Mouse (Mus musculus): ENCODE results near the gene Zcchc14. TPM values are rescaled to one million over a fixed set of nuclear protein-coding genes. Genes with fewer than 3 reads are reported as not detected.
A peak's percentile ranks its signal among the peaks of the same experiment; 100 is the strongest.

Zcchc14 gene
- polyA plus RNA-seq, 1 experiment = 18.2 TPM

DNA sequence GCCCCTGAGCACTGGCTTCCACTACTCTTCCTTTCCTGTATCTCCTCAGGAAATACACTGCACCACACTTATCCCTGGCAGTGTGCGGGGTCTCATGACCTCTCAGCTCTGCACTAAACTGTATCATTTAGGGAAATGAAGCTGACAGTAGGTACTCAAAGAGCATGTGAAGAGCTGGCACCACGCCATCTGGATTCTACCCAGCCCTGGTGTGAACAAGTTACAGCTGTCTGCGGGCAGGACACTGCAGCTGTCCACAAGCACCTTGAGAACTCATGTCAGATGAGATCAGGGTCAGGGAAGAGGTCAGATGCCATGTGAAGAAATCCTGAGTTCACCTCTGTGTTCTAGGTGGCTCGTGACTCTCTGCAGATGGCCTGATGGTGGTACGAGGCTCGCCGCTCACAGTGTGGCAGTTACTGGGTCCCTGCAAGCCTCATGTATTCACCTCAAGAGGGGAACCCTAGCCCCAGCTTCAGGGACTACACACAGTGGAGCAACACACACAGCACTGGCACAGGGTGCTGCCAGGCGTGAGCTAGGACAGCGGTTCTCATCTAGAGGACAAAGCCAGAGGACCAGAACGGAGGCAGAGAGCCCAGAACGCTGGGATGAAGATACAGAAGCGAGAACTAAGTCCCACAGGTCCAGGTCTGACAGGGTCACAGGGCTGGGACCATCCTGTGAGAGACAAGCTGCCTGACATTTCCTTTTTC is 31.7 kb downstream of the Zcchc14 start:
- peaks cover 27% of the 10 kb centered on the region for H3K36me3 ChIP-seq (ENCODE audit: control insufficient read depth, insufficient read depth)
- H3K4me3 ChIP-seq (ENCODE audit: insufficient read depth, poor library complexity, severe bottlenecking) = no peak overlapping the region
- no peak overlapping the region for H3ac ChIP-seq (ENCODE audit: control insufficient read depth, insufficient read length, low read depth)
- TF ChIP-seq MYOG (IDR thresholded peaks at IDR 0.05; ENCODE audit: control insufficient read depth, extremely low read depth, insufficient read length) (no peak), MAX (IDR thresholded peaks at IDR 0.05) (no peak), CTCF (IDR thresholded peaks at IDR 0.05; ENCODE audit: control insufficient read depth, insufficient read depth, insufficient read length) (no peak), MYOD1 (IDR thresholded peaks at IDR 0.05; ENCODE audit: control insufficient read depth, insufficient read length, low read depth) (no peak), USF1 (IDR thresholded peaks at IDR 0.05; ENCODE audit: low read depth) (no peak), CEBPB (IDR thresholded peaks at IDR 0.05; ENCODE audit: low read depth) (no peak), FOSL1 (IDR thresholded peaks at IDR 0.05; ENCODE audit: insufficient read depth, low read length, poor library complexity, severe bottlenecking) (no peak)
- peaks cover 55% of the 10 kb centered on the region for H3K79me3 ChIP-seq (ENCODE audit: low read depth)
- H3K27me3 ChIP-seq (ENCODE audit: control insufficient read depth, insufficient read depth, insufficient read length) = no peaks in the 10 kb centered on the region
- peaks cover 100% of the 10 kb centered on the region for H3K79me2 ChIP-seq (ENCODE audit: control insufficient read depth, insufficient read depth)

DNA sequence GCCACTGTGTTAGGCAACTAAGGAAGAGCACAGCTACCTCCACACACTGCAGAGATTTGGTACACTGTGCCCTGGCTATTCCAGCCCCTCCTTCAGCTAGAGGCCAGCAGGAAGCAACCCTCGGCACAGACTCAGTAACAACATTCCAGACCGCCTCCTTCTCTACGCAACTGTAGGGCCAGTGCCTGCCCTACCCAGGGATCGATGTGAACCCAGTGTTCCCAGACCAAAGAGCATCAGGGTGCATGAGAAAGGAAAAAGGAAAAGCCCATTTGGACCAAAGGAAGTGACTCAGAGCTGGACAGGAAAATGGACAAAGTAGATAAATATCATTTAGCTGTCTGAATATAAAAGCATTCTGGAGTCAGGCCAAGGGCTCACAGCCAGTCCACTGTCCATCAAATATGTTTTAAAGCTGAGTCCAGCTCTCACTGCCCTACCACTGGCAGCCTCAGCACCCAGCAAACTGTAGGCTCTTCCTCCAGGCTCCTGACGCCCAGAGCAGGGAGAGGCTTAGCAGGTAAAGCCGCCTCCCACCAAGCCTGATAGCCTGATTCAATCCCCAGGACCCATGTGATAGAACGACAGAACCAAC is 33.2 kb downstream of the Zcchc14 start:
- no peaks in the 10 kb centered on the region for H3K27me3 ChIP-seq (ENCODE audit: control insufficient read depth, insufficient read depth, insufficient read length)
- H3ac ChIP-seq (ENCODE audit: control insufficient read depth, insufficient read length, low read depth) = no peak overlapping the region
- peaks cover 30% of the 10 kb centered on the region for H3K36me3 ChIP-seq (ENCODE audit: control insufficient read depth, insufficient read depth)
- H3K79me3 ChIP-seq (ENCODE audit: low read depth) = peaks cover 59% of the 10 kb centered on the region
- no peak overlapping the region for H3K4me3 ChIP-seq (ENCODE audit: insufficient read depth, poor library complexity, severe bottlenecking)
- H3K79me2 ChIP-seq (ENCODE audit: control insufficient read depth, insufficient read depth) = peaks cover 100% of the 10 kb centered on the region
- no peak for TF ChIP-seq USF1 (IDR thresholded peaks at IDR 0.05; ENCODE audit: low read depth)
- no peak for TF ChIP-seq MAX (IDR thresholded peaks at IDR 0.05)
- no peak for TF ChIP-seq MYOD1 (IDR thresholded peaks at IDR 0.05; ENCODE audit: control insufficient read depth, insufficient read length, low read depth)
- TF ChIP-seq MYOG (IDR thresholded peaks at IDR 0.05; ENCODE audit: control insufficient read depth, extremely low read depth, insufficient read length) = no peak
- TF ChIP-seq FOSL1 (IDR thresholded peaks at IDR 0.05; ENCODE audit: insufficient read depth, low read length, poor library complexity, severe bottlenecking) = no peak
- no peak for TF ChIP-seq CTCF (IDR thresholded peaks at IDR 0.05; ENCODE audit: control insufficient read depth, insufficient read depth, insufficient read length)
- no peak for TF ChIP-seq CEBPB (IDR thresholded peaks at IDR 0.05; ENCODE audit: low read depth)

DNA sequence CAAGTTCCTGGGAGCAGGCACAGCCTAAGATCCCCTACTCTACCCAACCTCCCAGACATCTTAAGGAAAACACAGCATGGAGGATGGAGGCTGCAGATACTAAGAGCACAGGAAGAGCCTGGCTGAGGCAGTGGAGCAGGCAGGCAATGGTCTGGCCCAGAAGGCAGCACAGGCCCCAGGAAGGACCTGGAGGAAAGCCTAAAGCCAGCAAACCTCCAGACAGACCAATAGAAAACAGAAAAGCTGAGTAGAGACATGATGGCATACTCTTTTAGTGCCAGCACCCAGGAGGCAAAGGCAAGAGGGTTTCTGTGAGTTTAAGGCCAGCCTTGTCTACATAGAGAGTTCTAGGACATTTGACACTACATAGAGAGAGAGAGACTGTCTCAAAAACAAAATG is 39.3 kb downstream of the Zcchc14 start:
- no peaks in the 10 kb centered on the region for H3K27me3 ChIP-seq (ENCODE audit: control insufficient read depth, insufficient read depth, insufficient read length)
- H3K36me3 ChIP-seq (ENCODE audit: control insufficient read depth, insufficient read depth) = peaks cover 38% of the 10 kb centered on the region
- no peak overlapping the region for H3K4me3 ChIP-seq (ENCODE audit: insufficient read depth, poor library complexity, severe bottlenecking)
- H3K79me2 ChIP-seq (ENCODE audit: control insufficient read depth, insufficient read depth) = peaks cover 56% of the 10 kb centered on the region
- no peak overlapping the region for H3ac ChIP-seq (ENCODE audit: control insufficient read depth, insufficient read length, low read depth)
- H3K79me3 ChIP-seq (ENCODE audit: low read depth) = peaks cover 30% of the 10 kb centered on the region
- TF ChIP-seq MAX (IDR thresholded peaks at IDR 0.05) = no peak
- TF ChIP-seq USF1 (IDR thresholded peaks at IDR 0.05; ENCODE audit: low read depth) = no peak
- no peak for TF ChIP-seq CTCF (IDR thresholded peaks at IDR 0.05; ENCODE audit: control insufficient read depth, insufficient read depth, insufficient read length)
- no peak for TF ChIP-seq CEBPB (IDR thresholded peaks at IDR 0.05; ENCODE audit: low read depth)
- TF ChIP-seq MYOG (IDR thresholded peaks at IDR 0.05; ENCODE audit: control insufficient read depth, extremely low read depth, insufficient read length) = no peak

DNA sequence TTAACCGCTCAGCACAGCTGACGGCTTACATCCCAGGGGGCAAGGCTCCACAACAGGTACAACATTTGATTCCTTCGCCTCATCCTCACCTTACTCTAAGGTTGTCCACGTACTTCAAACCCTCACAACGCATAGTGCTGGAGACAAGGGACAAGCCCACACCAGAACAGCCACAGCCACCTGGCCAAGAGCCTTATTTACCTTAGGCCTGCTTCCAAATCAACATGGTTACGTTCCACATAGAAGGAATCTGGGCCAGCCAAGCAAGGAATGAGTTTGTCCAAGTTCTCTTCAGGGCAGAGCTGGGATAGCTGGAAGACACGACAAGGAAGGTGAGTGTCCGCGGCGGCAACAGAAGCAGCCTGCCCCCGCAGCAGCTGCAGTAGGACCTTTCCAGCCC is 42.8 kb downstream of the Zcchc14 start:
- Histone ChIP-seq H3K4me3 (ENCODE audit: insufficient read depth, poor library complexity, severe bottlenecking) (no peak overlapping the region), H3K36me3 (ENCODE audit: control insufficient read depth, insufficient read depth) (peaks cover 49% of the 10 kb centered on the region), H3K79me2 (ENCODE audit: control insufficient read depth, insufficient read depth) (peaks cover 21% of the 10 kb centered on the region), H3ac (ENCODE audit: control insufficient read depth, insufficient read length, low read depth) (no peak overlapping the region), H3K27me3 (ENCODE audit: control insufficient read depth, insufficient read depth, insufficient read length) (no peaks in the 10 kb centered on the region), H3K79me3 (ENCODE audit: low read depth) (peaks cover 12% of the 10 kb centered on the region)
- no peak for TF ChIP-seq USF1 (IDR thresholded peaks at IDR 0.05; ENCODE audit: low read depth)
- TF ChIP-seq CTCF (IDR thresholded peaks at IDR 0.05; ENCODE audit: control insufficient read depth, insufficient read depth, insufficient read length) = no peak
- no peak for TF ChIP-seq FOSL1 (IDR thresholded peaks at IDR 0.05; ENCODE audit: insufficient read depth, low read length, poor library complexity, severe bottlenecking)
- no peak for TF ChIP-seq MYOG (IDR thresholded peaks at IDR 0.05; ENCODE audit: control insufficient read depth, extremely low read depth, insufficient read length)
- TF ChIP-seq MYOD1 (IDR thresholded peaks at IDR 0.05; ENCODE audit: control insufficient read depth, insufficient read length, low read depth) = no peak
- no peak for TF ChIP-seq MAX (IDR thresholded peaks at IDR 0.05)
- TF ChIP-seq CEBPB (IDR thresholded peaks at IDR 0.05; ENCODE audit: low read depth) = no peak

DNA sequence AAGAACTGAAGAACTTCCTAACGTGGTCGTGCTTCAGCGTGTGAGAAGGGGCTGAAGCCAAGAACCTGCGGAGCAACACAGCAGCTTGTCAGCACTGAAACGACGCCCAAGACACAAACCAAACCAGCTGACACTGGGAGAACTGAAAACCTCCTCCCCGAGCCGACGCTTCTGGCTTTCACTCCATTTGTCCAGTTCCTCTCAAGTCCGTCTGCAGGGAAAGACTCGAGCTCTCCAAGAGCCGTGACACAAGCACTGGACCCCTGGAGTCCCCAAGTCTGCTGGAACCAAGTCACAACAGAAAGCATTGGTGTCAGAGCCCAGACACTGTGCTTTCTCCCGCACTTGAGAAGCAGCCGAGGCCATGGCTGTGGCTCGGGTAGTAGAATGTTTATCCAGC is 43.5 kb downstream of the Zcchc14 start:
- Histone ChIP-seq H3K79me3 (ENCODE audit: low read depth) (peaks cover 8% of the 10 kb centered on the region), H3K4me3 (ENCODE audit: insufficient read depth, poor library complexity, severe bottlenecking) (no peak overlapping the region), H3K27me3 (ENCODE audit: control insufficient read depth, insufficient read depth, insufficient read length) (no peaks in the 10 kb centered on the region), H3K36me3 (ENCODE audit: control insufficient read depth, insufficient read depth) (peaks cover 49% of the 10 kb centered on the region), H3ac (ENCODE audit: control insufficient read depth, insufficient read length, low read depth) (no peak overlapping the region), H3K79me2 (ENCODE audit: control insufficient read depth, insufficient read depth) (peaks cover 14% of the 10 kb centered on the region)
- no peak for TF ChIP-seq CTCF (IDR thresholded peaks at IDR 0.05; ENCODE audit: control insufficient read depth, insufficient read depth, insufficient read length)

DNA sequence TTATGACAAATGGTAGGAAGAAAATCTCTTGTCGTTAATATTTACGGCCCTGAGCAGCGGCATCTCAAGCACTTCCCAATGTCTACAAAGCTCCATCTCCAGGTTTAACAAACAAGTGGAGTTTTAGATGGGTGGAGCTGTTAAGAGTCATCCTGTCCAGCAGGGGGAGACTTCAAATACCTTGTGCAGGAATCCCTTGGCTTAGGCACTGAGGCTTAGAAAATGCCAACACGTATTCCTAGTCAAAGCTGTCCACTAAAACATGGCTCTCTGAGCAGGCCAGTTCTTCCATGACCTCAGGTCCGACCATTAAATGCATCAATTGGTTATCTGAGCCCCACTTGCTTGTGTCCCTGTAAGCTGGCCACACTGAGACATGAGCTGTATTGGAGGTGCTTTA is 45.0 kb downstream of the Zcchc14 start:
- peaks cover 2% of the 10 kb centered on the region for H3K79me3 ChIP-seq (ENCODE audit: low read depth)
- no peaks in the 10 kb centered on the region for H3K79me2 ChIP-seq (ENCODE audit: control insufficient read depth, insufficient read depth)
- H3K27me3 ChIP-seq (ENCODE audit: control insufficient read depth, insufficient read depth, insufficient read length) = no peaks in the 10 kb centered on the region
- peaks cover 53% of the 10 kb centered on the region for H3K36me3 ChIP-seq (ENCODE audit: control insufficient read depth, insufficient read depth)
- no peak overlapping the region for H3ac ChIP-seq (ENCODE audit: control insufficient read depth, insufficient read length, low read depth)
- TF ChIP-seq CTCF (IDR thresholded peaks at IDR 0.05; ENCODE audit: control insufficient read depth, insufficient read depth, insufficient read length) (peak; percentile 3), MYOG (IDR thresholded peaks at IDR 0.05; ENCODE audit: control insufficient read depth, extremely low read depth, insufficient read length) (no peak)
- no peak overlapping the region for H3K4me3 ChIP-seq (ENCODE audit: insufficient read depth, poor library complexity, severe bottlenecking)

Measured in C2C12 (cell line).